Mouse (Mus musculus) embryonic fibroblast, embryonic 13.5 days (primary cell): ENCODE measurements around the gene Zfp445. TPM values are rescaled to one million over a fixed set of nuclear protein-coding genes. Genes with fewer than 3 reads are reported as not detected.

ENCODE experiments used
- H3K27ac ChIP-seq: 2 replicates; pipeline ENCODE4 v1.5.1; 2012; ENCODE audit warnings: low read length, control low read depth, inconsistent platforms; ENCODE audit not compliant: insufficient read depth
- H3K4me1 ChIP-seq: 2 replicates; pipeline ENCODE4 v1.6.1; 2011; ENCODE audit warnings: low read length; ENCODE audit not compliant: control insufficient read depth, insufficient read depth
- H3K4me3 ChIP-seq: 2 replicates; pipeline ENCODE4 v1.5.1; 2011; ENCODE audit warnings: mild to moderate bottlenecking, control low read depth, low read length; ENCODE audit not compliant: insufficient read depth
- CTCF ChIP-seq: IDR thresholded peaks from 2 replicates; pipeline ENCODE4 v1.5.1; 2011; ENCODE audit warnings: mild to moderate bottlenecking, control low read depth, low read length, moderate library complexity, borderline replicate concordance; ENCODE audit not compliant: insufficient read depth
- POLR2A ChIP-seq: IDR thresholded peaks from 2 replicates; pipeline ENCODE4 v1.6.1; 2011; ENCODE audit warnings: low read depth, mild to moderate bottlenecking, control low read depth, low read length, moderate library complexity
- polyA plus RNA-seq: library from polyadenylated mRNA; stranded (reverse); fragments of >200 nt; gene quantifications from 2 replicates; pipeline ENCODE4 v1.2.4, GENCODE M21; 2011; ENCODE audit warnings: low read depth; ENCODE audit not compliant: missing spikeins, insufficient read length

Gene Zfp445
- polyA plus RNA-seq, 1 experiment = 83.7 TPM

DNA sequence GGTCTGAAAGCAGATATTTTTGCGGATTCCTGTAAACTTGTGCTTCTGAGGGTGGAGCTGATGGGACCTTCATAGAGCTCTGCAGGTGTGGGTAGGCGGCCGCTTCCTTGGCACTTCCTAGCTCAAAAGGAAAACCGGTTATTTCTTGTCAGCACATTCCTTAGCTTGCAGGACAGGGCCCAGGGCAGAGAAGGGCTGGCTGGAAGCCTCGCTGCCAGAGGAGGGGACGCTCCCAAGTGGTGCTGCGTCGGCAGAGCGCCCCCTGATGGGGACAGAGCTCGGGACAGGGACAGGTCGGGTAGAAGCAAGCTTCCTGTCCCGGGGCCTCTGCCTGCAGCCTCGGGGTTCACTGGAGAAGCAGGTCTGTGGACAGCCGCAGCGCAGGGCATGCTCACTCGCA, 28.1 kb downstream of the Zfp445 start:
- Histone ChIP-seq H3K4me1 (peaks cover 4% of the 10 kb centered on the region; the same call in 1 of the 2 replicates), H3K4me3 (no peak overlapping the region), H3K27ac (no peak overlapping the region)
- no peak for TF ChIP-seq CTCF
- no peak for TF ChIP-seq POLR2A

DNA sequence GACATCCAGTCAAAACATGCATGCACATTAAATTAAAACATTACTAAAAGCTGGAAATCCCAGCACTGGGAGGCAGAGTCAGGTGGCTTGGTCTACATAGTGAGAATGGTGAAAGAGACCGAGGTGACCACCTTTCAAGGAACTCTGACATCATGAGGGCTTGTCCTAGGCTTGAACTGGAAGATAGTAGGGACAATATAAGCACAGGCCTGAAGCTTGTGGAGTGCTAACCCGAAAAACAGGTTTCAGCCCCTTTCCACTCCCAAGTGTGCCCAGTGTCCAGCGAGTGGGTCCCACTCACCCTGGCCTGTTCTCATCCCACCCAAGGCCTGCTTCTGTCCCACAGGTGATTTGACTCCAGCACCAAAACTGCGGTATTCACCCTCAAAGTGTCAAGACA, 28.6 kb downstream of the Zfp445 start:
- H3K4me3 ChIP-seq = no peak overlapping the region
- no peak overlapping the region for H3K27ac ChIP-seq
- TF ChIP-seq POLR2A = no peak
- TF ChIP-seq CTCF = no peak
- peaks cover 4% of the 10 kb centered on the region; the same call in 1 of the 2 replicates for H3K4me1 ChIP-seq

DNA sequence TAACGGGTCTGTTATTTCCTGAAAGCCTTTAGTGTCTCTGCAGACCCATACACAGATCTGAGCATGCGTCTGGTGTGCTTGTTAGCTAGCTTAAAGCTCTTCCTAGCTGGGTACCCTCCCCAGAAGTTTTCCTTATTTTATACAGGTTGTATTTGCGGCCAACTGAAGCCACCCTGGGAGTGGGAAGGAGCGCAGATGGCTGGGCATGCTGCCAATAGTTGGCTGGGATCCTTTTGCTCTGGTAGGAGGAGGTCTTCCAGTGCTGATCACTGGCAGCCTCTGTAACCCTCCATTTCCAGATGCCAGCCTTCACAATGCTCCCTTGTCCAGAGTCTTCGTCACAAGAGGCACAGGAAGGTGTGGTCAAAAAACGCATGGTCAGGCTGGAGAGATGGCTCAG, 29.0 kb downstream of the Zfp445 start:
- H3K4me1 ChIP-seq = peaks cover 4% of the 10 kb centered on the region; the same call in 1 of the 2 replicates
- no peak overlapping the region for H3K27ac ChIP-seq
- TF ChIP-seq CTCF (no peak), POLR2A (no peak)
- H3K4me3 ChIP-seq = no peak overlapping the region

DNA sequence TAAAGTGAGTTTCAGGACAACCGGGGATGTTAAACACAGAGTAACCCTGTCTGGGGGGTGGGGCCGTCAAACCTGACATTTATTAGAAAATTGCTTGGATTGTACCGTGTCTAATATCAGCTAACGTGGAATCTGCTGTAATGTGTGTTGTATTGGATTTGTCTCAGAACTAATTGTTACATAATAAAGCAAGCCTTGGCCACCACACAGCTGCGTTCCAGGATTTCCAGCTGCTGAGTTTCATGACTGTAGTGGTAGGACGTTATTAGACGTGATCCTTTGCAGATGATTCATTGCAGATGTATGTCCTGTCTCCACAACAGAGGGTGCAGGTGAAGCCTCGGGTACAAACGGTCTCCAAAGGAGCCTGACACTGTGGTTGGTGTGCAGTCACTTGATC, 29.7 kb downstream of the Zfp445 start:
- Histone ChIP-seq H3K4me1 (peaks cover 4% of the 10 kb centered on the region; the same call in 1 of the 2 replicates), H3K27ac (no peak overlapping the region), H3K4me3 (no peak overlapping the region)
- TF ChIP-seq POLR2A (no peak), CTCF (no peak)

DNA sequence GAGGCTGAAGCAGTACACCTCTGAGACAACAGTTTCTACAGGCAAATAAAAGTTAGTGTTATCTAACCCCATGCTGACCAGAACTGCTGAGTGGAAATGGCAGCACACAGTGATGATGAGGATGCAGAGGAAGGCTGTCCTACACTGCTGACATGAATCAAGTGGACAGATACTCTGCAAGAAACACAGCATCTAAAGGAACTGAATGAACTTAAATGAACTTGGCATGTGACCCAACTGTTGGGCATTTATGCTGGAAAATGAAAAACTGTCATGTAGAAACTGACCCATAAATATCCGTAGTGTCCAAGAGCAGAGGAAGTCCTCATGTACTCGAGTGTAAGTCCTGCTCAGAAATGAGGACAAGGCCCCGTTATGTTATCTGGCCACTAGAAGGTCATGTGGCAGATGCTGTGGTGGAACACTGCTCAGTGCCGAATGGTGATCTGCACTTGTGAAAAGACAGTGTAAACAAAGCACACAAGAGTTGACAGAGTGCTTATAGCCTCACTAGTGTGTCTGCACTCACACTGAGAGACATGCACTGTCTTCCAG, 35.9 kb downstream of the Zfp445 start:
- no peak overlapping the region for H3K4me3 ChIP-seq
- TF ChIP-seq CTCF (no peak), POLR2A (no peak)
- H3K4me1 ChIP-seq = no peaks in the 10 kb centered on the region
- no peak overlapping the region for H3K27ac ChIP-seq

DNA sequence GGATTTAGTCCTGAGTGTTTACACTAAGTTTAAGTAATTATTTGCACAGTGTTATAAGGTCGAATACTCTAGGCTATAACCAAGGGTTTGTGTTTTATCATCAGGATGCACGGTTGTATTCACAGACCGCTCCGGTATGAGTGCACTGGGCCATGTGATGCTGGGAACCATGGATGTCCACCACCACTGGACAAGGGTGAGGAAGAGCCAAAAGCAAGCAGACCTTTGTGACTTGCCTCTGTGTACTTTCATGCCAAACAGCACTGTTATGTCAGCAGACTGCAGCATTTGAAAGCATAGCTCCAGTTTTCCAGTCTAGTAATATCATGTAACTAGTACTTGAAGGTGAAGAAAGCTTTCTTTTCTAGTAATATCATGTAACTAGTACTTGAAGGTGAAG, 39.1 kb downstream of the Zfp445 start:
- no peaks in the 10 kb centered on the region for H3K4me1 ChIP-seq
- no peak overlapping the region for H3K4me3 ChIP-seq
- TF ChIP-seq POLR2A (no peak), CTCF (no peak)
- H3K27ac ChIP-seq = no peak overlapping the region

DNA sequence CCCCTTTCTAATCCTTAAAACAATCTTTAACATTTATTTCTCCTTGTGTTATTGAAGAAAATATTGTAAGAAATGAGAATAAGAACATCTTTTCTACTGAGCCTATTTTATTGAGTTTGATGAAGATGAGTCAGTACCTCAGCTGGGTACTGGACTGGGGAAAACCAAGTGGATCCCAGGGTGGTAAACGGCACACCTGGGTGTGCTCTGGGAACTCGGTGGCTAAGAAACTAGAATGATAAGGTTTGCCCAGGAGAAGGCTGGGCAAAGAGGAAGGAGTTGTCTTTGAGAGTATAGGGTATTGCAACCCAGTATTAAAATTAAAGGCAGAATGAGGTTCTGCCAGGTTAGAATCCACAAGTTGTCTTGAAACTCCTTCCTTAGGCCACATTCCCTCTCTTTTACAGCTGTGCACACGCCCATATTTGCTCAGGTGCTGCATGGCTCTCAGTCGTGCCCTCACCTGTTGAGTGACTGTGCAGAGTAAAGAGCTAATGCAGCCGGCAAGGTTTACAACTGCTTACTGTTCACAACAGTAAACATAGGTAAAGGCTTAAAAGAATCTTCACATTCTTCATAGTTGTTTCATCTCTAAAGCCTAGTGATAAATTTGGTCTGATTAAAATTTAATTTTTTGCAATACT, 42.3 kb downstream of the Zfp445 start:
- Histone ChIP-seq H3K4me3 (no peak overlapping the region), H3K4me1 (no peaks in the 10 kb centered on the region), H3K27ac (no peak overlapping the region)
- TF ChIP-seq CTCF = no peak
- no peak for TF ChIP-seq POLR2A

DNA sequence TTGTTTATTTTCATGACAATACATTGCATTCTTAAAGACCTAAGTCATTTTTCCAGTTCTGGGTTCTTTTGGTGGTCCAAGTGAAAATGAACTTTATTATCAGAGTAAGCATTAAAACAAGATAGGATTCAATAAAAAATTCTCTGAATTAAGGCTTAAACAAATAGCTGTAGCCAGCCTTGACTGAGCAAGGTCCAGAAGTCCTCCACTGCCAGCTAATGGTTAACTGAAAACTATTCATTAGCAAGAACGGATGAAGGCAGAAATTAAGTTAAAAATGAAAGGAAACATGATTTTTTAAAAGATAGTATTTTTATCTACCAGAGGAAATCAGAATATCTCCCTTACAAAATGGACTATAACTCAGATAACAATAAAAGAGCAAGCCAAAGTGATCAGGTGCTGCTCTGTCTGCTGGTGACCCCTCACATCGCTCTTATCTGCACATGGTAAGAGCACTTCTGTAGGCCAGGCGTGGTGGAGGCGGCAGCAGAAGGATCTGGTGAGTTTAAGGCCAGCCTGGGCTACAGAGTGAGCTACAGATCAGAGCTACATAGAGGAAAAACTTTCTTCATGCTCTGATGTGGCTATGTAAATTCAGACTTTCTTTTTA, 50.5 kb downstream of the Zfp445 start:
- H3K4me1 ChIP-seq = no peaks in the 10 kb centered on the region
- no peak for TF ChIP-seq CTCF
- no peak for TF ChIP-seq POLR2A
- no peak overlapping the region for H3K4me3 ChIP-seq
- H3K27ac ChIP-seq = no peak overlapping the region

DNA sequence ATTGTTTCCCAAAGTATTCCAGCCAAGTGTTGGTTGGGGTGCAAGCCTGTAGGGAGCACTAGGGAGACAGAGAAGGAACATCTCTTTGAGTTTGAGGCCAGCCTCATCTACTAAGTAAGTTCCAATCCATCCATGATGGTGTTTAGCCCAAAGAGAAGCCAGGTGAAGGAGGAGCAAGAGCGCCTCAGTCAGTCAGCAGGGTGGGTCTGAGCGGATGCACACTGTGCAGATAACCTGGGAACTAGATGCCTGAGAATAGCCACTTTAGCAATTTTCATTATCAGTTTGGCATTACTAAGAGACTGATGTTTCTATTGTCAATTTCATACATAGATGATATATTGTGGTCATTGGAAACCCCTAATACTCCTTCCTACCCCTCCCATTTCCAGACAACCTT, 51.0 kb downstream of the Zfp445 start:
- Histone ChIP-seq H3K4me1 (no peaks in the 10 kb centered on the region), H3K4me3 (no peak overlapping the region), H3K27ac (no peak overlapping the region)
- no peak for TF ChIP-seq CTCF

DNA sequence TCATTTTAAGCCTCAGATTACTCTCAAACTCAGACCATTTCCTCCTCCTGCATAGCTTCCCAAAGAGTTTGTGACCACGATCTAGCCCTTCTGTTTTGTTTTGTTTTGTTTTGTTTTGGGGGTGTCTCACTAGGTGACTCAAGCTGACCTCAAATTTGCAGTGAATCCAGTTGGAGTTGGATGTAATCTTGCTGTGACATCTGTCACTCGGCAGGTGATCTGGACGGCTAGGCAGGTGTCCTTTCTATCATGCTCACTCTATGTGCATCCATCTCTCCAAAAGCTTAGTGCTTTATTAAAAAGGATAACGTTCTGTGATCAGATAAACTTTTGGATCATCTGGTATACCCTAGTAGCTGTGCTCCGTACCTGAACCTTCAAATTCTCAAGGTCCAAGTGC, 53.4 kb downstream of the Zfp445 start:
- TF ChIP-seq POLR2A (no peak), CTCF (no peak)
- Histone ChIP-seq H3K4me1 (no peaks in the 10 kb centered on the region), H3K4me3 (no peak overlapping the region), H3K27ac (no peak overlapping the region)
